ENCODE assay signal across 20 mouse cellular contexts in genomic region chr10:8465918-8466317, GRCm38 (mm10). TPM values are rescaled to one million over a fixed set of nuclear protein-coding genes. Genes with fewer than 3 reads are reported as not detected.
A peak's percentile ranks its signal among the peaks of the same experiment; 100 is the strongest.
DNase-seq lines count a peak whose midpoint lies in the region; ATAC-seq lines count a peak whose summit lies in the region.
"Had no signal": no experiment of that assay in that cellular context is flagged by ENCODE, and none has a peak within 500 bp of the region (broad histone marks: within the 10 kb centered on the region; RNA-seq: fewer than 3 reads in every experiment).

No protein-coding gene starts in this region.

- H3K4me3 ChIP-seq in liver, embryonic 12.5 days, result no peak overlapping the region
- H3K4me3 ChIP-seq in hindbrain, embryonic 12.5 days, result no peak overlapping the region
- H3K4me3 ChIP-seq: embryonic facial prominence, embryonic 13.5 days; forebrain, embryonic 10.5 days; heart, embryonic 15.5 days; hindbrain, embryonic 13.5 days; neural tube, embryonic 13.5 days had no signal

- H3K9ac ChIP-seq in liver, embryonic 12.5 days, result no peak overlapping the region
- H3K9ac ChIP-seq in hindbrain, embryonic 12.5 days, result no peak overlapping the region
- H3K9ac ChIP-seq: embryonic facial prominence, embryonic 13.5 days; heart, embryonic 15.5 days; hindbrain, embryonic 13.5 days; neural tube, embryonic 13.5 days had no signal

- no peak overlapping the region for H3K27ac ChIP-seq in liver, embryonic 12.5 days
- H3K27ac ChIP-seq in hindbrain, embryonic 12.5 days, result no peak overlapping the region
- H3K27ac ChIP-seq: embryonic facial prominence, embryonic 13.5 days; forebrain, embryonic 10.5 days; heart, embryonic 15.5 days; hindbrain, embryonic 13.5 days; kidney, postnatal 0 days; neural tube, embryonic 13.5 days; stomach, postnatal 0 days had no signal

- WGBS in liver, embryonic 12.5 days (ENCODE audit: insufficient replicate concordance), result 63% methylated on average over 3 of the region's 3 CpGs
- WGBS in hindbrain, embryonic 12.5 days, result 73% methylated on average over 3 of the region's 3 CpGs

- H3K4me1 ChIP-seq in liver, embryonic 12.5 days, result no peaks in the 10 kb centered on the region
- H3K4me1 ChIP-seq in hindbrain, embryonic 12.5 days, result no peaks in the 10 kb centered on the region
- H3K4me1 ChIP-seq: forebrain, embryonic 10.5 days; hindbrain, embryonic 13.5 days had no signal

- no peaks in the 10 kb centered on the region for H3K27me3 ChIP-seq in liver, embryonic 12.5 days (replicated peaks)
- no peaks in the 10 kb centered on the region for H3K27me3 ChIP-seq in hindbrain, embryonic 12.5 days
- H3K27me3 ChIP-seq: embryonic facial prominence, embryonic 13.5 days; heart, embryonic 15.5 days; hindbrain, embryonic 13.5 days; neural tube, embryonic 13.5 days had no signal

- ATAC-seq in liver, embryonic 12.5 days, result no peak
- no peak for ATAC-seq in hindbrain, embryonic 12.5 days (ENCODE audit: low FRiP score)

- DNase-seq in adrenal gland, adult 2 months, result peak; percentile 12
- DNase-seq in adrenal gland, postnatal 4 days (ENCODE audit: low spot score in 2 of 2), result no peak
- DNase-seq in kidney, postnatal 36 days, result peak; percentile 1 to 17
- DNase-seq in kidney, adult 9 months, result no peak
- DNase-seq in 3T3-L1 (ENCODE audit: low read depth, low spot score), result peak; percentile 75
- peak; percentile 28 for DNase-seq in gonadal fat pad, adult 2 months (ENCODE audit: low read depth)
- DNase-seq: adrenal gland, postnatal 25 days; cerebellum, adult 9-11 months; gastrocnemius, postnatal 14 days; liver; thymus, postnatal 14 days had no signal

- H3K9me3 ChIP-seq in liver, embryonic 12.5 days (replicated peaks), result no peaks in the 10 kb centered on the region
- no peaks in the 10 kb centered on the region for H3K9me3 ChIP-seq in hindbrain, embryonic 12.5 days (replicated peaks)
- H3K9me3 ChIP-seq: embryonic facial prominence, embryonic 13.5 days; forebrain, embryonic 10.5 days; heart, embryonic 15.5 days; hindbrain, embryonic 13.5 days; neural tube, embryonic 13.5 days had no signal

- no peak overlapping the region for H3K4me2 ChIP-seq in liver, embryonic 12.5 days
- H3K4me2 ChIP-seq in hindbrain, embryonic 12.5 days (replicated peaks), result no peak overlapping the region
- H3K4me2 ChIP-seq: embryonic facial prominence, embryonic 13.5 days; heart, embryonic 15.5 days; hindbrain, embryonic 13.5 days; neural tube, embryonic 13.5 days had no signal

- no peaks in the 10 kb centered on the region for H3K36me3 ChIP-seq in liver, embryonic 12.5 days
- H3K36me3 ChIP-seq in hindbrain, embryonic 12.5 days, result no peaks in the 10 kb centered on the region
- H3K36me3 ChIP-seq: embryonic facial prominence, embryonic 13.5 days; forebrain, embryonic 10.5 days; heart, embryonic 15.5 days; hindbrain, embryonic 13.5 days; neural tube, embryonic 13.5 days had no signal

RNA-seq across cellular contexts. Expression of gene Ust, which starts 52.7 kb away (rescaled TPM):
- 1 to 10 TPM; 5.3 to 7.6 TPM for total RNA-seq in adrenal gland, adult 2 months (2021)
- polyA plus RNA-seq in adrenal gland, adult 2 months (2012; rRNA removed), result 2.9 and 3.4 TPM in 2 replicates
- total RNA-seq in adrenal gland, postnatal 4 days (2021), result 1 to 10 TPM; 7.8 to 9.0 TPM
- polyA plus RNA-seq in gonadal fat pad, adult 2 months (2012; rRNA removed), result 4.3 and 4.6 TPM in 2 replicates
- polyA plus RNA-seq in liver, embryonic 12.5 days (2016; fragmentation: Nextera tagmentation; extraction: Ambion mirVana), result 1.5 and 1.7 TPM in 2 replicates
- 4.4 and 5.7 TPM in 2 replicates for polyA plus RNA-seq in hindbrain, embryonic 12.5 days (2016; fragmentation: Nextera tagmentation; extraction: Ambion mirVana)

Comparison
In these comparisons a context has a peak if more than half of its experiments do, and no peak if none do; other contexts are left out.
1. DNase-seq: peak in adrenal gland, adult 2 months (single experiment), kidney, postnatal 36 days (2 of 2), 3T3-L1 (single experiment) and gonadal fat pad, adult 2 months (single experiment); none in adrenal gland, postnatal 4 days (0 of 2) and kidney, adult 9 months (single experiment).